Mouse (Mus musculus) bone marrow, adult 2 months (tissue): ENCODE data around the gene Col13a1. TPM values are rescaled to one million over a fixed set of nuclear protein-coding genes. Genes with fewer than 3 reads are reported as not detected.
A peak's percentile ranks its signal among the peaks of the same experiment; 100 is the strongest.

Source experiments
- H3K27ac ChIP-seq: fragments of 200-500 bp; 2 replicates; pipeline ENCODE4 v1.5.1; 2012; ENCODE audit warnings: low read depth, mild to moderate bottlenecking, control low read depth, inconsistent platforms, low read length; ENCODE audit not compliant: control insufficient read depth, poor library complexity, insufficient read depth
- H3K4me1 ChIP-seq: fragments of 200-500 bp; 2 replicates; pipeline ENCODE4 v1.6.1; 2011; ENCODE audit warnings: low read length; ENCODE audit not compliant: control insufficient read depth, insufficient read depth
- H3K4me3 ChIP-seq: fragments of 200-500 bp; replicated peaks from 2 replicates; pipeline ENCODE3; 2011; ENCODE audit warnings: mild to moderate bottlenecking, low read depth, low read length, control low read depth; ENCODE audit not compliant: control insufficient read depth
- CTCF ChIP-seq: fragments of 200-500 bp; IDR thresholded peaks from 2 replicates; pipeline ENCODE4 v1.5.1; 2011; ENCODE audit warnings: low read length, control low read depth; ENCODE audit not compliant: control insufficient read depth, insufficient read depth
- POLR2A ChIP-seq: fragments of 200-500 bp; IDR thresholded peaks from 2 replicates; pipeline ENCODE4 v1.6.1; 2011; ENCODE audit warnings: low read depth, mild to moderate bottlenecking, control low read depth, low read length, borderline replicate concordance; ENCODE audit not compliant: control insufficient read depth
- WGBS: fragments of 180-500 bp; shearing (Covaris S2); methylation state at CpG from one replicate; pipeline ENCODE4 v1.1.7; 2018; 5-methylcytosine and 5-hydroxymethylcytosine counted together
- polyA plus RNA-seq: library from polyadenylated mRNA; stranded (reverse); fragments of >200 nt; gene quantifications from 2 replicates; pipeline ENCODE4 v1.2.4, GENCODE M21; 2011; ENCODE audit warnings: low replicate concordance; ENCODE audit not compliant: missing spikeins, insufficient read depth, insufficient read length

Col13a1 gene
- polyA plus RNA-seq, 1 experiment, result not detected

GRCm38 (mm10) chr10:62007958-62008357, 29.1 kb upstream of the Col13a1 start:
- no peak for TF ChIP-seq POLR2A
- TF ChIP-seq CTCF, result no peak
- Histone ChIP-seq H3K4me3 (no peak overlapping the region), H3K4me1 (no peaks in the 10 kb centered on the region), H3K27ac (no peak overlapping the region)
- 70% methylated on average over 4 of the region's 4 CpGs for WGBS

- no peaks in the 10 kb centered on the region for H3K4me1 ChIP-seq
- no peak overlapping the region for H3K27ac ChIP-seq
- 79% methylated on average over 8 of the region's 8 CpGs for WGBS
- H3K4me3 ChIP-seq, result no peak overlapping the region
- TF ChIP-seq POLR2A, result no peak
- no peak for TF ChIP-seq CTCF
These were observed 27.5 kb upstream of the Col13a1 start for GRCm38 (mm10) chr10:62006371-62006770.

- Histone ChIP-seq H3K4me1 (no peaks in the 10 kb centered on the region), H3K4me3 (no peak overlapping the region), H3K27ac (no peak overlapping the region)
- WGBS, result 74% methylated on average over 1 of the region's 1 CpGs
- TF ChIP-seq CTCF (no peak), POLR2A (no peak)
These were observed 21.3 kb upstream of the Col13a1 start for GRCm38 (mm10) chr10:62000216-62000615.

GRCm38 (mm10) chr10:61999766-62000165, 20.9 kb upstream of the Col13a1 start:
- whole genome bisulfite sequencing, result 65% methylated on average over 1 of the region's 1 CpGs
- Histone ChIP-seq H3K27ac (no peak overlapping the region), H3K4me3 (no peak overlapping the region), H3K4me1 (no peaks in the 10 kb centered on the region)
- TF ChIP-seq CTCF (no peak), POLR2A (no peak)

- WGBS, result 22% methylated on average over 11 of the region's 11 CpGs
- no peak overlapping the region for H3K4me3 ChIP-seq
- TF ChIP-seq CTCF, result no peak
- TF ChIP-seq POLR2A, result no peak
- no peak overlapping the region for H3K27ac ChIP-seq
- no peaks in the 10 kb centered on the region for H3K4me1 ChIP-seq
These were observed 12.8 kb upstream of the Col13a1 start for GRCm38 (mm10) chr10:61991481-61992424.

GRCm38 (mm10) chr10:61980424-61980823, 1.5 kb upstream of the Col13a1 start:
- WGBS, result under 1% methylated on average over 7 of the region's 7 CpGs
- H3K4me1 ChIP-seq, result no peaks in the 10 kb centered on the region; the same call in 1 of the 2 replicates
- no peak overlapping the region for H3K27ac ChIP-seq
- TF ChIP-seq CTCF (peak; percentile 76), POLR2A (no peak)
- no peak overlapping the region for H3K4me3 ChIP-seq

- Histone ChIP-seq H3K4me3 (no peak overlapping the region), H3K4me1 (no peaks in the 10 kb centered on the region; the same call in 1 of the 2 replicates), H3K27ac (no peak overlapping the region; the same call in 1 of the 2 replicates)
- WGBS, result under 1% methylated on average over 65 of the region's 65 CpGs
- TF ChIP-seq CTCF (no peak), POLR2A (no peak)
These were observed 619 bp downstream of the Col13a1 start for GRCm38 (mm10) chr10:61978112-61978865.
